Mouse (Mus musculus) activated CD4-positive, CD25-positive, alpha-beta regulatory T cell, adult 9 weeks (primary cell): ENCODE data around the gene Bpifa2. TPM values are rescaled to one million over a fixed set of nuclear protein-coding genes. Genes with fewer than 3 reads are reported as not detected.

Experiments
- polyA plus RNA-seq: library from polyadenylated mRNA; unstranded; fragments of 100-300 nt; shearing (Covaris generic); gene quantifications from one replicate; pipeline ENCODE4 v1.2.1, GENCODE M21; 2017

The Bpifa2 gene
- 0.45 TPM for polyA plus RNA-seq

GRCm38 (mm10) chr2:154007965-154008364 is at the start of gene Bpifa2:
Gene Bpifa2, plus strand, starts transcription at chr2:154008265.

GRCm38 (mm10) chr2:153974582-153974981 is 33.5 kb upstream of the Bpifa2 start, which contains the start of gene Bpifa6:
Gene Bpifa6, plus strand, starts transcription at chr2:153974945.

Other genes starting within 250 kb of the Bpifa2 start
- 0.56 TPM for gene Efcab8, start 228.3 kb upstream of the Bpifa2 start, polyA plus RNA-seq
- not detected for gene Sun5, start 137.2 kb upstream of the Bpifa2 start, polyA plus RNA-seq
- not detected for gene Bpifb2, start 133.2 kb upstream of the Bpifa2 start, polyA plus RNA-seq
- not detected for gene Bpifb6, start 107.9 kb upstream of the Bpifa2 start, polyA plus RNA-seq
- not detected for gene Bpifb3, start 90.0 kb upstream of the Bpifa2 start, polyA plus RNA-seq
- gene Bpifb4, start 70.1 kb upstream of the Bpifa2 start, polyA plus RNA-seq = not detected
- not detected for gene Bpifa6, start 33.3 kb upstream of the Bpifa2 start, polyA plus RNA-seq
- gene Bpifa3, start 122.1 kb downstream of the Bpifa2 start, polyA plus RNA-seq = not detected
- gene Bpifa1, start 134.6 kb downstream of the Bpifa2 start, polyA plus RNA-seq = not detected
- not detected for gene Bpifa5, start 154.3 kb downstream of the Bpifa2 start, polyA plus RNA-seq
- not detected for gene Bpifb1, start 182.6 kb downstream of the Bpifa2 start, polyA plus RNA-seq
- not detected for gene Bpifb5, start 215.5 kb downstream of the Bpifa2 start, polyA plus RNA-seq
- not detected for gene Bpifb9a, start 249.6 kb downstream of the Bpifa2 start, polyA plus RNA-seq